Mouse (Mus musculus): Measurements from ENCODE around the gene Phf24. TPM values are rescaled to one million over a fixed set of nuclear protein-coding genes. Genes with fewer than 3 reads are reported as not detected.

Gene Phf24
- total and polyA plus RNA-seq, 3 experiments, result 0.31 to 0.92 TPM; not detected in 1

- peaks cover 0 to 1% of the 10 kb centered on the region in 2 experiments; a peak in 1 of 4 replicates for H3K27me3 ChIP-seq (ENCODE audit: control insufficient read depth in 1 of 2, insufficient read depth in 2 of 2, low read length in 2 of 2)
- DNase-seq (ENCODE audit: low read depth, low spot score), result peak; percentile 45
- no peak for TF ChIP-seq POLR2AphosphoS5 (IDR thresholded peaks at IDR 0.05; ENCODE audit: borderline replicate concordance, low read depth, low read length)
- no peak for TF ChIP-seq HCFC1 (IDR thresholded peaks at IDR 0.05; ENCODE audit: low read depth, low read length)
- TF ChIP-seq ETS1 (IDR thresholded peaks at IDR 0.05; ENCODE audit: low read depth, low read length), result no peak
- TF ChIP-seq JUND (IDR thresholded peaks at IDR 0.05; ENCODE audit: low read depth, low read length), result peak; percentile 69; the same call in 1 of the 2 replicates
- TF ChIP-seq ZNF384 (IDR thresholded peaks at IDR 0.05; ENCODE audit: low read depth, low read length), result no peak
- TF ChIP-seq ELF1 (IDR thresholded peaks at IDR 0.05; ENCODE audit: low read depth, low read length), result no peak
- no peak for TF ChIP-seq TCF12 (IDR thresholded peaks at IDR 0.05; ENCODE audit: low read depth, low read length)
- TF ChIP-seq KAT2A (conservative IDR thresholded peaks at IDR 0.05; ENCODE audit: low read depth, low read length), result no peak
- TF ChIP-seq MEF2A (IDR thresholded peaks at IDR 0.05; ENCODE audit: extremely low read depth, insufficient replicate concordance, low read depth, low read length, poor library complexity, severe bottlenecking), result no peak
- TF ChIP-seq EP300 (IDR thresholded peaks at IDR 0.05; ENCODE audit: low read depth in 1 of 2, low read length in 2 of 2), result 0 out of 4 replicates have a peak, but pooled peaks of 1 of the 2 experiments have one; percentile 30
- peak; percentile 27; the same call in 1 of the 2 replicates for TF ChIP-seq GATA1 (IDR thresholded peaks at IDR 0.05; ENCODE audit: low read depth, low read length)
- no peak for TF ChIP-seq SMC3 (IDR thresholded peaks at IDR 0.05; ENCODE audit: low read depth, low read length)
- TF ChIP-seq CTCF (IDR thresholded peaks at IDR 0.05 in 2 of 3, conservative IDR thresholded peaks at IDR 0.05 in 1 of 3; ENCODE audit: control insufficient read depth in 1 of 3, insufficient read depth in 1 of 3, low read depth in 2 of 3, low read length in 3 of 3, poor library complexity in 1 of 3, severe bottlenecking in 1 of 3), result no peak
- no peak overlapping the region for H3K9ac ChIP-seq (ENCODE audit: control insufficient read depth, low read depth, low read length, poor library complexity, severe bottlenecking)
- H3K4me3 ChIP-seq (ENCODE audit: control insufficient read depth in 1 of 2, insufficient read depth in 1 of 2, low read depth in 2 of 2, low read length in 2 of 2), result no peak overlapping the region
- H3K36me3 ChIP-seq (ENCODE audit: control insufficient read depth in 1 of 2, insufficient read depth in 2 of 2, low read length in 2 of 2), result no peaks in the 10 kb centered on the region
- H3K79me2 ChIP-seq (ENCODE audit: control insufficient read depth, insufficient read depth, low read length, poor library complexity), result no peaks in the 10 kb centered on the region
- H3K4me1 ChIP-seq (ENCODE audit: control insufficient read depth in 1 of 2, insufficient read depth in 2 of 2, low read length in 2 of 2), result peaks cover 0 to 6% of the 10 kb centered on the region in 2 experiments; a peak in 1 of 4 replicates
- no peaks in the 10 kb centered on the region for H3K9me3 ChIP-seq (replicated peaks; ENCODE audit: insufficient read depth, low read length)
- H3K27ac ChIP-seq (ENCODE audit: control insufficient read depth, low read depth, low read length), result no peak overlapping the region
These were observed 24.9 kb downstream of the Phf24 start for GRCm38 (mm10) chr4:42941396-42941795.

GRCm38 (mm10) chr4:42943341-42943740 lies 26.9 kb downstream of the Phf24 start:
- Histone ChIP-seq H3K27ac (ENCODE audit: control insufficient read depth, low read depth, low read length) (no peak overlapping the region), H3K9me3 (replicated peaks; ENCODE audit: insufficient read depth, low read length) (no peaks in the 10 kb centered on the region), H3K9ac (ENCODE audit: control insufficient read depth, low read depth, low read length, poor library complexity, severe bottlenecking) (no peak overlapping the region), H3K79me2 (ENCODE audit: control insufficient read depth, insufficient read depth, low read length, poor library complexity) (no peaks in the 10 kb centered on the region), H3K36me3 (ENCODE audit: control insufficient read depth in 1 of 2, insufficient read depth in 2 of 2, low read length in 2 of 2) (no peaks in the 10 kb centered on the region), H3K27me3 (ENCODE audit: control insufficient read depth in 1 of 2, insufficient read depth in 2 of 2, low read length in 2 of 2) (peaks cover 0 to 1% of the 10 kb centered on the region in 2 experiments; a peak in 1 of 4 replicates), H3K4me1 (ENCODE audit: control insufficient read depth in 1 of 2, insufficient read depth in 2 of 2, low read length in 2 of 2) (peaks cover 0 to 6% of the 10 kb centered on the region in 2 experiments; a peak in 1 of 4 replicates), H3K4me3 (ENCODE audit: control insufficient read depth in 1 of 2, insufficient read depth in 1 of 2, low read depth in 2 of 2, low read length in 2 of 2) (no peak overlapping the region)
- no peak for DNase-seq (ENCODE audit: low read depth, low spot score)
- TF ChIP-seq ELF1 (IDR thresholded peaks at IDR 0.05; ENCODE audit: low read depth, low read length), result no peak
- TF ChIP-seq KAT2A (conservative IDR thresholded peaks at IDR 0.05; ENCODE audit: low read depth, low read length), result no peak
- TF ChIP-seq MEF2A (IDR thresholded peaks at IDR 0.05; ENCODE audit: extremely low read depth, insufficient replicate concordance, low read depth, low read length, poor library complexity, severe bottlenecking), result no peak
- no peak for TF ChIP-seq ZNF384 (IDR thresholded peaks at IDR 0.05; ENCODE audit: low read depth, low read length)
- no peak for TF ChIP-seq CTCF (IDR thresholded peaks at IDR 0.05 in 2 of 3, conservative IDR thresholded peaks at IDR 0.05 in 1 of 3; ENCODE audit: control insufficient read depth in 1 of 3, insufficient read depth in 1 of 3, low read depth in 2 of 3, low read length in 3 of 3, poor library complexity in 1 of 3, severe bottlenecking in 1 of 3)
- no peak for TF ChIP-seq USF2 (IDR thresholded peaks at IDR 0.05; ENCODE audit: borderline replicate concordance in 1 of 2, insufficient read depth in 1 of 2, low read depth in 1 of 2, low read length in 2 of 2)
- TF ChIP-seq SIN3A (IDR thresholded peaks at IDR 0.05; ENCODE audit: low read length), result no peak
- TF ChIP-seq MYB (IDR thresholded peaks at IDR 0.05; ENCODE audit: low read depth, low read length), result no peak
- no peak for TF ChIP-seq EP300 (IDR thresholded peaks at IDR 0.05; ENCODE audit: low read depth in 1 of 2, low read length in 2 of 2)
- no peak for TF ChIP-seq ZMIZ1 (IDR thresholded peaks at IDR 0.05; ENCODE audit: low read depth, low read length)
- TF ChIP-seq ZC3H11A (IDR thresholded peaks at IDR 0.05; ENCODE audit: low read depth, low read length), result no peak
- no peak for TF ChIP-seq POLR2A (IDR thresholded peaks at IDR 0.05; ENCODE audit: control insufficient read depth in 1 of 2, insufficient read depth in 1 of 2, low read depth in 1 of 2, low read length in 2 of 2, poor library complexity in 1 of 2)

Data from MEL (cell line).